Mouse (Mus musculus) heart, embryonic 15.5 days (tissue): Measurements from ENCODE around the gene Maff. TPM values are rescaled to one million over a fixed set of nuclear protein-coding genes. Genes with fewer than 3 reads are reported as not detected.

Experiments used
- ATAC-seq: fragments of 200-750 bp; cut with Nextera tagmentation; replicated peaks from 2 replicates; pipeline ENCODE4 v1.8.0; 2017; ENCODE audit warnings: low read depth, moderate TSS enrichment; ENCODE audit not compliant: insufficient number of reproducible peaks, insufficient read depth, low FRiP score
- H3K27ac ChIP-seq: fragments of 300-500 bp; sonication (generic); 2 replicates; pipeline ENCODE4 v1.5.1; 2015; ENCODE audit warnings: mild to moderate bottlenecking, inconsistent platforms
- H3K27me3 ChIP-seq: fragments of 300-500 bp; sonication (generic); 2 replicates; pipeline ENCODE4 v1.6.1; 2015; ENCODE audit warnings: inconsistent platforms
- H3K36me3 ChIP-seq: fragments of 300-500 bp; sonication (generic); 2 replicates; pipeline ENCODE4 v1.6.1; 2015; ENCODE audit warnings: mild to moderate bottlenecking, inconsistent platforms
- H3K4me1 ChIP-seq: fragments of 300-500 bp; sonication (generic); replicated peaks from 2 replicates; pipeline ENCODE4 v1.6.1; 2015; ENCODE audit warnings: inconsistent platforms
- H3K4me2 ChIP-seq: fragments of 300-500 bp; sonication (generic); 2 replicates; pipeline ENCODE4 v1.6.1; 2015; ENCODE audit warnings: inconsistent platforms, mild to moderate bottlenecking, moderate library complexity
- H3K4me3 ChIP-seq: fragments of 300-500 bp; sonication (generic); 2 replicates; pipeline ENCODE4 v1.5.1; 2015; ENCODE audit warnings: mild to moderate bottlenecking, inconsistent platforms
- H3K9ac ChIP-seq: fragments of 300-500 bp; sonication (generic); 2 replicates; pipeline ENCODE4 v1.6.1; 2015; ENCODE audit warnings: mild to moderate bottlenecking, inconsistent platforms
- H3K9me3 ChIP-seq: fragments of 300-500 bp; sonication (generic); replicated peaks from 2 replicates; pipeline ENCODE4 v1.6.1; 2016; ENCODE audit warnings: inconsistent platforms
- WGBS: fragments of 180-500 bp; shearing (Covaris S2); methylation state at CpG from one replicate; pipeline ENCODE4 v1.1.7; 2015; ENCODE audit warnings: mixed read lengths; 5-methylcytosine and 5-hydroxymethylcytosine counted together
- polyA plus RNA-seq: library from polyadenylated mRNA; unstranded; fragments of >200 nt; fragmentation: Nextera tagmentation; extraction: Ambion mirVana; gene quantifications from 2 replicates; pipeline ENCODE4 v1.2.1, GENCODE M21; 2015

Maff gene
- polyA plus RNA-seq, 1 experiment from 2014 or later = 3.8 TPM

DNA sequence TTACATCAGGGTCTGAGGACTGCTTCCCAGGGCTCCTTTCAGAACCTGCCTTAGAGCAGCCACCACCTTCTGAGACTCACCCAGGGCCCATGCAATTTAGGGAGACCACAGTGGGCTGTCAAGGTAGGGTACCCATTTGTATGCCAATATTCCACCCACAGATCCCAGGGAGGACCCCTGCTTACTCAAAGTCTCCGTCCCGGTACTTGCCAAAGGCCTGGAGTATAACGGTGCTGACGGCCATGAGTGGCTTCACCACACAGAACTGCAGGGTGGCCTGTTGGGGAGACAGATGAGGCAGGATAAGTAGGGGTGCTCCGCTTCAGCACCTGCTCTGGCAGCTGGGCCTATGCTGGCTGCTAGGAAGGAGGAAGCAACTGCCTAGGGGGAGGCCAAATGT is 20.0 kb downstream of the Maff start:
- WGBS = 85% methylated on average over 5 of the region's 5 CpGs
- H3K9me3 ChIP-seq = no peaks in the 10 kb centered on the region
- H3K27ac ChIP-seq = no peak overlapping the region
- no peak for ATAC-seq
- H3K36me3 ChIP-seq = peaks cover 69% of the 10 kb centered on the region
- H3K4me1 ChIP-seq = peaks cover 38% of the 10 kb centered on the region
- H3K27me3 ChIP-seq = no peaks in the 10 kb centered on the region
- no peak overlapping the region for H3K9ac ChIP-seq
- H3K4me3 ChIP-seq = no peak overlapping the region
- H3K4me2 ChIP-seq = no peak overlapping the region

DNA sequence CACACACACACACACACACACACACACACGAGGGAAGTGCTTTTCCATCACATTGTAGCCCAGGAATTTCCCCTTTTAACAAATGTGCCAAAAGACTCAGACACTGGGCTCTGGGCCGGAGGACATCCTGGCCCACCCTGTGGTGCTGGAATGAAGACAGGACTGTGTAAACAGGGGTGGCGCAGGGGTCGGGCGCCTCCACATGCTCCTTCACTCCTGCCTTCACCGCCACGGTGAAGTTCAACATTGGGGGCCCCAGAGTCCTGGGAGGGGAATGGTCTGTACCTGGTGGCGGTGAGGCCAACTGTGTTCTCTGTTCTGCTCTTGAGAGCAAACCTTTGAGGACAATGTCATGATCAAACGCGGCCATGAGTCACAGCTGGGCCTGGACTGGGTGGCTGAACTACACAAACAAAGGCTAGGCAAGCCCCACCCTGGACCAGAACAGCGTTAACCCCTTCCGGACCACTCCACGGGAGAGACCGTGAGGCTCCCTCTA is 21.9 kb downstream of the Maff start:
- peak; percentile 56 for ATAC-seq
- peaks cover 58% of the 10 kb centered on the region for H3K36me3 ChIP-seq

DNA sequence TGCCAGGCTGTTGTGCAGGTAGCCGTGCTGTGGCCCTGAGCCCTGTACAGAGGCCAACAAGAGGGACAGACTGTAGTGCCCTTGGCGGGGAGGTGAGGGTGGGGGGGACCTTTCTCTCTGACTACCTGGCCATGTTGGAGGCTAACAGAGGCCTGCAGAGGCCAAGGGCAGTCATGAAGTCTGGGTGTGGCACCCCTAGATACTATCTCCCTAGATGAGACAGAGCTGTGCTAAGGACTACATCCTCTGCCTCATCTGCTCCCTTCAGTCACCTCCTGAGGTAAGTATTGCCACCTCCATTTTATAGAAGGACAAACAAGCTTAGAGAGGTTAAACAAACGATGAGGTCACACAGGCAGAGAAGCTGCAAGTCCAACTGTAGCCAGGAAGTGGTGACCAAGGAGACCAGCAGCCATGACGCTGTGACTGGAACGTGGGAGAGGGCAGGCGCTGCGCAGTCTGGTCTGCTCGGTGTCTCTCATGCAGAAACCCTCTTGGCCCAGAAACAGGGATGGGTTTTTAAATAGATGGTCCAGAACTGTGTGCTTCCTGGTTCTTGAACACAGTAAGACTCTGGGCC is 22.5 kb downstream of the Maff start:
- H3K4me2 ChIP-seq = no peak overlapping the region
- H3K9me3 ChIP-seq = no peaks in the 10 kb centered on the region
- no peak for ATAC-seq
- peak overlapping the region; percentile 80 for H3K27ac ChIP-seq
- H3K4me3 ChIP-seq = no peak overlapping the region
- peaks cover 59% of the 10 kb centered on the region for H3K36me3 ChIP-seq
- 67% methylated on average over 8 of the region's 8 CpGs for WGBS
- H3K4me1 ChIP-seq = peaks cover 27% of the 10 kb centered on the region
- H3K27me3 ChIP-seq = no peaks in the 10 kb centered on the region
- no peak overlapping the region for H3K9ac ChIP-seq

More for the DNA sequence above, 21.9 kb downstream of the Maff start:
- Histone ChIP-seq H3K4me2 (no peak overlapping the region), H3K9me3 (no peaks in the 10 kb centered on the region), H3K27ac (peak overlapping the region; percentile 80), H3K4me1 (peaks cover 29% of the 10 kb centered on the region), H3K9ac (no peak overlapping the region), H3K27me3 (no peaks in the 10 kb centered on the region), H3K4me3 (no peak overlapping the region)
- WGBS = 40% methylated on average over 14 of the region's 14 CpGs

DNA sequence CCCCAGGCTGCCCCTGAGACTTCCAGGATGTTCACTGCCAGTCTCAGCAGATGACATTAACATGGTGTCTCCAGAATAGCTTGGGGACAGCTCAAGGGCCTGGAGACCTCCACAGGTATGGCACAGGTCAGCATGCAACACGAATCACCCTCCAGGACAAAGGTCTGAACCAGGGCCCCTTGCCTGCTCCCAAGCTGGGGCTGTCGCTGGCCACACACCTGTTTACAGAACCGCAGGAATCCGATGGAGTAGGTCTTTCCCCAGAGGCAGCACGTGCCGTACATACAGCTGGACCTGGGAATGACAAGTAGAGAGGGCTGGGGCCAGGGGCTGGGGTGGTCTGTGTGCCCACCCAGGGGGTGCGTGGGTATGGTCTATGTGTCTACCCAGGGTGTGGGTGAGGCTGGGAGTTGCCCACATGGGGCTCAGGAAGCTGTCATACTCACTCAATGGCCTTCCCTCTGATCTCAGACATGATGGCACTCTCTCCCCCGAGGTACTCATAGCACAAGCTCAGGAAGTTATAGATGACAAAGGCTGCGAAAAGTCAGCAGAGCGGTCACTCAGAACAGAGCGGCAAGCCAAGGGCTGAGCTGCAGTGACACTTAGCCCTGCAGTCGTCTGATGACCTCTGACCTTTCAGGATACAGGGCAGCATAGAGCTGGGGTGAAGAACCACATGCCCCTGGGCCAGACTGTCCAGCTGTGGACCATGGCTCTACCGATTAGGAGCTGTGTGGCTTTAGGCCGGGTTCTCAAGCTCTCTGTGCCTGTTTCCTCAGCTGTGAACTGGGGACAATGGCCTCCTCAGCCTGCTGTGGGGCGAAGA is 23.2 kb downstream of the Maff start:
- no peak overlapping the region for H3K4me2 ChIP-seq
- H3K36me3 ChIP-seq = peaks cover 59% of the 10 kb centered on the region
- H3K9ac ChIP-seq = no peak overlapping the region; the same call in 1 of the 2 replicates
- ATAC-seq = no peak
- H3K27ac ChIP-seq = peak overlapping the region; percentile 80; the same call in 1 of the 2 replicates
- H3K4me3 ChIP-seq = no peak overlapping the region
- H3K4me1 ChIP-seq = peaks cover 27% of the 10 kb centered on the region
- 71% methylated on average over 15 of the region's 15 CpGs for WGBS
- H3K27me3 ChIP-seq = no peaks in the 10 kb centered on the region
- no peaks in the 10 kb centered on the region for H3K9me3 ChIP-seq

DNA sequence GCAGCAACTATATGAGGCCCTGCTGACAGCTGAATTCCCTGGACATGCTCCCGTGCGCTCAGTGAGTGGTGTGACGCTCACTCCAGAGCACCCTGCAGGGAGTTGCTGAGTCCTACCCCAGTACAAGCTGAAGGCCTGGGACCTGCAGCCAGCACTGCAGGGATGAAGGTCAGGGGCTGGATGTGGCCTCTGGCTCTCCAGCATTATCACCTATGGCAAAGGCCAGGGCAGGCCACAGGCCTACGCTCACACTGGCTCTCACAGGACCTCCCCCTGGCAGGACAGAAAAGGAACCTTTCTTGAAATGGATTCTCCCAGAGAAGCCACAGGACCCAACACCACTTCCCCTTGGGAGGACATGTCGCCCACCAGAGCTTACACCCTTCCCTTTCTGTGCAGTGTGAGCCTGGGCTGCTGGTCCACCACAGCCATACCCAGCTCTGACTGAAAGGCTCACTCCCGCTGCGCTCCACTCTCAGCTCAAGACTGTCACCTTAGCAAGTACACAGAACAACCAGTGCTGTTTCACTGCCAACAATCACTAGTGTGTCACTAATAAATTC is 23.9 kb downstream of the Maff start:
- peaks cover 27% of the 10 kb centered on the region for H3K4me1 ChIP-seq
- 72% methylated on average over 7 of the region's 7 CpGs for WGBS
- no peak overlapping the region for H3K4me2 ChIP-seq
- ATAC-seq = no peak
- peaks cover 54% of the 10 kb centered on the region for H3K36me3 ChIP-seq
- H3K27me3 ChIP-seq = no peaks in the 10 kb centered on the region
- no peaks in the 10 kb centered on the region for H3K9me3 ChIP-seq
- H3K4me3 ChIP-seq = no peak overlapping the region
- H3K9ac ChIP-seq = no peak overlapping the region; the same call in 1 of the 2 replicates
- H3K27ac ChIP-seq = no peak overlapping the region

DNA sequence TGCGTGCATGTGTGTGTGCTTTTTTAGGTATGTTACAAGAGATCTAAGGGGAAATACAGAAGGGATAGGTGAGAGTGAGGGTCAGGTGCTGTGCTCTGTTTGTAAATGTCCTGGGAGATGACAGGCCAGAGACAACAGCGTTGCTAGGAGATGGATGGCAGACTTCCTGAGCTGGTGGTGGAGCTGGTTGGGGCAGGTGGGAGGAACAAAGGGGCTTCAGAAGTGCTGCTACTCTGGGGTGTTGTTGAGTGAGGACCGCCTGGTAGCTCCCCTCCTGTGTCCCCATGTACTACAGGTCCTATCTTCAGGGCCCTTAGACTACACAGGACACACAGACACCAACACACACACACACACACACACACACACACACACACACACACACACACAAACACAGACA is 28.3 kb downstream of the Maff start:
- ATAC-seq = no peak
- WGBS = 60% methylated on average over 3 of the region's 3 CpGs
- Histone ChIP-seq H3K9me3 (no peaks in the 10 kb centered on the region), H3K4me1 (peaks cover 29% of the 10 kb centered on the region), H3K36me3 (peaks cover 48% of the 10 kb centered on the region), H3K9ac (no peak overlapping the region), H3K27me3 (no peaks in the 10 kb centered on the region), H3K4me2 (no peak overlapping the region), H3K4me3 (no peak overlapping the region), H3K27ac (no peak overlapping the region)

DNA sequence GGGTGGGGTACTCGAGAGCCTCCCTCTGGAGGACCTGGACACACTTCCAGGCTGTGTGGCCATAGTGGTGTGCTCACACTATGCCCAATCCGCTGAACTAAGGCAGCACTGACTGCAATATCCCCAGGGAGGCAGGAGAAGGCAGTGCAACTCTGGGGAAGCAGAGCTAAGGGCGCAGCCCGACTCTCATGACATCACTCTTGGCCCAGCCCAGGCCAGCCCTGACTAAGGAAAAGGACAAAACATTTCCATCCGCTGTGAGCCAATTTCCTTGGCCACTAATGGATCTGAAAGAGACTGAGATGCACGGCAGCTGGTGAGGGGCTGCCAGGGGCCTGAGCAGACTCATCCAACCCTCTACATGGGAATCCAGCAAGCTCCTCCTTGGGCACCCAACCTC is 31.3 kb downstream of the Maff start:
- WGBS = 60% methylated on average over 6 of the region's 6 CpGs
- Histone ChIP-seq H3K4me2 (no peak overlapping the region), H3K4me3 (no peak overlapping the region), H3K27ac (peak overlapping the region; percentile 50; the same call in 1 of the 2 replicates), H3K9me3 (no peaks in the 10 kb centered on the region), H3K36me3 (peaks cover 46% of the 10 kb centered on the region), H3K9ac (no peak overlapping the region), H3K27me3 (no peaks in the 10 kb centered on the region), H3K4me1 (peaks cover 49% of the 10 kb centered on the region)
- peak; percentile 54; the same call in 1 of the 2 replicates for ATAC-seq

DNA sequence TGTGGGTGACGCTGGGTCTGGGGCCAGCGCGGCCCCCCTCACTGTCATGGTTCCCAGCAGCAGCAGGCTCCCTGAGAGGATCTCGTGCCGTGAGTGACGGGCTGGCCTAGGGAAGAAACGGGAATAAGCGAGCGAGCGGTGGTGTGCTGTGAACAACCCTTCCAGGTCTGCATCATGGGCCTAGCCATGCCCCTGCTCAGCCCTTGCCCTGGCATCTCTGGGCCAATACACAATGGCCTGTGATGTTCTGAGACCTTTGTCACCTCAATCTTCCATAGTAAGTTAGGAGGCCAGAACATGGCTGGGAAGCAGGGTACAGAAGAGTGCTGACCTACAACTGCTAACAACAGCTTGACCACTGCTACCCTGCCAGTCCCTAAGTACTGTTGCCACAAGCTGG is 32.2 kb downstream of the Maff start:
- WGBS = 95% methylated on average over 10 of the region's 10 CpGs
- Histone ChIP-seq H3K36me3 (peaks cover 37% of the 10 kb centered on the region), H3K9ac (no peak overlapping the region), H3K27ac (no peak overlapping the region), H3K4me2 (no peak overlapping the region), H3K27me3 (no peaks in the 10 kb centered on the region), H3K4me3 (no peak overlapping the region), H3K4me1 (peaks cover 52% of the 10 kb centered on the region), H3K9me3 (no peaks in the 10 kb centered on the region)
- ATAC-seq = no peak

DNA sequence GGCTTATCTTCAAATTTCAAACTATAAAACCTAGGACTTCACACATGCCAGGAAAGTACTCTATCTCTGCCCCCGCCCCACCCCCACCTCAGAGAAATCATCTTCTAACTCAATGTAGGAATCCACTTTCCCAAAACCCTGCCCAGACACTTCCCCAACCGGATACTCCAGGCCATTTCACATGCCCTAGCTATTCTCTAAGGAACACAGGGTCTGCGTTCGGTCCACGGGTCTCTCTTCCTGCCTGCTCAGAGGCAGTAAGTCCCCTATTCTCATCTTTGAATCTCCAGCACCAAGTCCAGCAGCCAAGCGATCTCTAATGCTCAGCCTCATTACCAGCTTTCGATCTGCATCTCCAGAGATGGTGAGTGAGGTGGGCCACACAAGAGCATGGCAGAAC is 33.2 kb downstream of the Maff start:
- WGBS = 77% methylated on average over 7 of the region's 7 CpGs
- H3K36me3 ChIP-seq = peaks cover 27% of the 10 kb centered on the region
- H3K4me2 ChIP-seq = no peak overlapping the region
- peaks cover 52% of the 10 kb centered on the region for H3K4me1 ChIP-seq
- H3K27me3 ChIP-seq = no peaks in the 10 kb centered on the region
- ATAC-seq = no peak
- peak overlapping the region; percentile 90; the same call in 1 of the 2 replicates for H3K27ac ChIP-seq
- H3K4me3 ChIP-seq = no peak overlapping the region
- H3K9ac ChIP-seq = no peak overlapping the region
- no peaks in the 10 kb centered on the region for H3K9me3 ChIP-seq

DNA sequence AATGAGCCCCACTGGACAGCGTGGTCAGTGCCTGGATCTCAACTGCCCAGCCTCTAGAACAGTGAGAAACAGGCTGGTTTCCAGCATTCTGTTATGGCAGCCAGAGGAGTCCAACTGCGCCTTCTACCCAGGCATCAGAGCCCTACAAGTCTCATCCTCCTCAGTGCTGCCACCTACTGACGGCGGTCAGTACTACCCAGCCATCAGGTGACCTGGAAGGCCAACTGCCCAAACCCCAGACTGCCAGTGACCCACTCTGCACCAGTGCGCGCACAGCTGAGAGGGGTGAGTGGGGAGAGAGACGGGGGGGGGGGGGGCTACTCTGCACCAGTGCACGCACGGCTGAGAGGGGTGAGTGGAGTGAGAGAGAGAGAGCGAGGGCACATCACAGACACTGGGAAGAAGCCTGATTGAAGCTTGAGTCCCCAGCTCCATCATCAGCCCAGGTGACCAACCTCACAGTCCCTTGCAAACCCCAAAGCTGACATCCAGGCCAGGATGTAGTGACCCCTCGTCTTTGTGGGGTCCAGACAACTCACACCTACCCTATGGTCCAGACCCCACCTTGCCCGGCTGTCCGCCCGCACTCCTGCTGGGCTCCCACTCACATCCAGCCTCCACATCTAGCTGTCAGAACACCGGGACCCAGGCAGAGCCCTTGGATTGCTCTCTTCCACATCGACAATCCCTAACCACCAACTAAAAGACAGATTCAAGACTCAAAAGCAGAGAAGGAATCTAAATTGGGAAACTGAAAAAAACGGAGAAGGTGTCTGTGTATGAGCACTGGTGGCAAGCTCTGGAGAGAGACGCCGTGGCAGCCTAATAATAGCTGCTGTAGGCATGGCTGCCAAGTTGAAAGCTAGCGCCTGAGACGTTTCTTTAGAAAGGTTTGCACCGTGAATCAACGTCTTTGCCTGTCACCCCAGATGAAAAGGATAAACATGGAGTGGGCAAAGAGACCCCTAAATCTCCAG is 34.3 kb downstream of the Maff start:
- Histone ChIP-seq H3K4me3 (peak overlapping the region; percentile 17), H3K27me3 (no peaks in the 10 kb centered on the region), H3K4me1 (peaks cover 52% of the 10 kb centered on the region), H3K36me3 (peaks cover 21% of the 10 kb centered on the region), H3K27ac (peak overlapping the region; percentile 90), H3K9ac (peak overlapping the region; percentile 25; the same call in 1 of the 2 replicates), H3K9me3 (no peaks in the 10 kb centered on the region), H3K4me2 (peak overlapping the region; percentile 53)
- peak; percentile 15; the same call in 1 of the 2 replicates for ATAC-seq
- WGBS = 31% methylated on average over 23 of the region's 23 CpGs
